Mouse (Mus musculus): ENCODE results near the gene Wdr86.

GRCm38 (mm10) chr5:24730986-24731385 lies 459 bp upstream of the Wdr86 start:
- TF ChIP-seq CTCF (IDR thresholded peaks at IDR 0.05; ENCODE audit: low read depth, low read length) (no peak), GATA1 (IDR thresholded peaks at IDR 0.05; ENCODE audit: borderline replicate concordance, low read length) (no peak), TAL1 (conservative IDR thresholded peaks at IDR 0.05; ENCODE audit: low read depth, low read length) (no peak)
